Mouse (Mus musculus): ENCODE measurements around the gene Ccdc148. TPM values are rescaled to one million over a fixed set of nuclear protein-coding genes. Genes with fewer than 3 reads are reported as not detected.

Gene Ccdc148
- polyA plus RNA-seq, 1 experiment, result 0.06 TPM

GRCm38 (mm10) chr2:59050245-59050824 is 110.1 kb downstream of the Ccdc148 start:
- H3K27me3 ChIP-seq (ENCODE audit: control insufficient read depth, insufficient read depth, insufficient read length), result no peaks in the 10 kb centered on the region
- no peak overlapping the region for H3K4me3 ChIP-seq
- no peak overlapping the region for H3ac ChIP-seq (ENCODE audit: control insufficient read depth, insufficient read length)
- no peak overlapping the region for H3K4me2 ChIP-seq (ENCODE audit: low read depth)
- H3K79me2 ChIP-seq (ENCODE audit: control insufficient read depth, insufficient read depth), result no peaks in the 10 kb centered on the region
- TF ChIP-seq USF1 (IDR thresholded peaks at IDR 0.05; ENCODE audit: low read depth) (no peak), POLR2AphosphoS2 (IDR thresholded peaks at IDR 0.05; ENCODE audit: insufficient read length, low read depth) (no peak), MYOG (IDR thresholded peaks at IDR 0.05; ENCODE audit: control insufficient read depth in 1 of 3, insufficient read depth in 1 of 3, insufficient read length in 2 of 3, low read depth in 2 of 3) (no peak), MAX (IDR thresholded peaks at IDR 0.05; ENCODE audit: low read depth) (no peak), CEBPB (IDR thresholded peaks at IDR 0.05; ENCODE audit: insufficient read depth, poor library complexity, severe bottlenecking) (no peak), POLR2A (IDR thresholded peaks at IDR 0.05; ENCODE audit: insufficient read length, low read depth) (no peak), TCF12 (IDR thresholded peaks at IDR 0.05; ENCODE audit: insufficient read depth, poor library complexity, severe bottlenecking) (no peak), MYOD1 (IDR thresholded peaks at IDR 0.05; ENCODE audit: control insufficient read depth in 1 of 3, insufficient read length in 2 of 3, low read depth in 2 of 3) (no peak), E2F4 (IDR thresholded peaks at IDR 0.05; ENCODE audit: insufficient read depth) (no peak), TCF3 (IDR thresholded peaks at IDR 0.05; ENCODE audit: insufficient read length, low read depth) (no peak), REST (IDR thresholded peaks at IDR 0.05; ENCODE audit: insufficient read depth, insufficient read length) (no peak)
- no peaks in the 10 kb centered on the region for H3K36me3 ChIP-seq (ENCODE audit: control insufficient read depth, insufficient read depth)

- no peaks in the 10 kb centered on the region for H3K79me2 ChIP-seq (ENCODE audit: control insufficient read depth, insufficient read depth)
Observed at GRCm38 (mm10) chr2:59049686-59050085, 110.8 kb downstream of the Ccdc148 start.

GRCm38 (mm10) chr2:59048775-59049451 is 111.6 kb downstream of the Ccdc148 start:
- TF ChIP-seq E2F4 (IDR thresholded peaks at IDR 0.05; ENCODE audit: insufficient read depth) (no peak), POLR2A (IDR thresholded peaks at IDR 0.05; ENCODE audit: insufficient read length, low read depth) (no peak), USF1 (IDR thresholded peaks at IDR 0.05; ENCODE audit: low read depth) (no peak), REST (IDR thresholded peaks at IDR 0.05; ENCODE audit: insufficient read depth, insufficient read length) (no peak), POLR2AphosphoS2 (IDR thresholded peaks at IDR 0.05; ENCODE audit: insufficient read length, low read depth) (no peak), MAX (IDR thresholded peaks at IDR 0.05; ENCODE audit: low read depth) (no peak), MYOD1 (IDR thresholded peaks at IDR 0.05; ENCODE audit: control insufficient read depth in 1 of 3, insufficient read length in 2 of 3, low read depth in 2 of 3) (no peak), MYOG (IDR thresholded peaks at IDR 0.05; ENCODE audit: control insufficient read depth in 1 of 3, insufficient read depth in 1 of 3, insufficient read length in 2 of 3, low read depth in 2 of 3) (no peak), CEBPB (IDR thresholded peaks at IDR 0.05; ENCODE audit: insufficient read depth, poor library complexity, severe bottlenecking) (no peak)
- Histone ChIP-seq H3K36me3 (ENCODE audit: control insufficient read depth, insufficient read depth) (no peaks in the 10 kb centered on the region), H3ac (ENCODE audit: control insufficient read depth, insufficient read length) (no peak overlapping the region)

More at GRCm38 (mm10) chr2:59049686-59050085, 110.8 kb downstream of the Ccdc148 start:
- Histone ChIP-seq H3K36me3 (ENCODE audit: control insufficient read depth, insufficient read depth) (no peaks in the 10 kb centered on the region), H3K27me3 (ENCODE audit: control insufficient read depth, insufficient read depth, insufficient read length) (no peaks in the 10 kb centered on the region), H3ac (ENCODE audit: control insufficient read depth, insufficient read length) (no peak overlapping the region), H3K4me2 (ENCODE audit: low read depth) (no peak overlapping the region), H3K4me3 (no peak overlapping the region)
- TF ChIP-seq SRF (IDR thresholded peaks at IDR 0.05; ENCODE audit: control insufficient read depth, insufficient read length, low read depth), result no peak
- no peak for TF ChIP-seq MAX (IDR thresholded peaks at IDR 0.05; ENCODE audit: low read depth)
- TF ChIP-seq E2F4 (IDR thresholded peaks at IDR 0.05; ENCODE audit: insufficient read depth), result no peak
- no peak for TF ChIP-seq USF1 (IDR thresholded peaks at IDR 0.05; ENCODE audit: low read depth)
- no peak for TF ChIP-seq TCF12 (IDR thresholded peaks at IDR 0.05; ENCODE audit: insufficient read depth, poor library complexity, severe bottlenecking)
- no peak for TF ChIP-seq POLR2A (IDR thresholded peaks at IDR 0.05; ENCODE audit: insufficient read length, low read depth)
- TF ChIP-seq REST (IDR thresholded peaks at IDR 0.05; ENCODE audit: insufficient read depth, insufficient read length), result no peak
- no peak for TF ChIP-seq TCF3 (IDR thresholded peaks at IDR 0.05; ENCODE audit: insufficient read length, low read depth)
- TF ChIP-seq CEBPB (IDR thresholded peaks at IDR 0.05; ENCODE audit: insufficient read depth, poor library complexity, severe bottlenecking), result no peak
- TF ChIP-seq POLR2AphosphoS2 (IDR thresholded peaks at IDR 0.05; ENCODE audit: insufficient read length, low read depth), result no peak
- TF ChIP-seq MYOD1 (IDR thresholded peaks at IDR 0.05; ENCODE audit: control insufficient read depth in 1 of 3, insufficient read length in 2 of 3, low read depth in 2 of 3), result no peak
- no peak for TF ChIP-seq MYOG (IDR thresholded peaks at IDR 0.05; ENCODE audit: control insufficient read depth in 1 of 3, insufficient read depth in 1 of 3, insufficient read length in 2 of 3, low read depth in 2 of 3)

GRCm38 (mm10) chr2:59043313-59044032 is 117.0 kb downstream of the Ccdc148 start:
- Histone ChIP-seq H3K36me3 (ENCODE audit: control insufficient read depth, insufficient read depth) (no peaks in the 10 kb centered on the region), H3K79me2 (ENCODE audit: control insufficient read depth, insufficient read depth) (no peaks in the 10 kb centered on the region), H3K4me3 (no peak overlapping the region), H3K4me2 (ENCODE audit: low read depth) (no peak overlapping the region), H3ac (ENCODE audit: control insufficient read depth, insufficient read length) (no peak overlapping the region), H3K27me3 (ENCODE audit: control insufficient read depth, insufficient read depth, insufficient read length) (no peaks in the 10 kb centered on the region)
- TF ChIP-seq POLR2AphosphoS2 (IDR thresholded peaks at IDR 0.05; ENCODE audit: insufficient read length, low read depth) (no peak), POLR2A (IDR thresholded peaks at IDR 0.05; ENCODE audit: insufficient read length, low read depth) (no peak), REST (IDR thresholded peaks at IDR 0.05; ENCODE audit: insufficient read depth, insufficient read length) (no peak), MYOD1 (IDR thresholded peaks at IDR 0.05; ENCODE audit: control insufficient read depth in 1 of 3, insufficient read length in 2 of 3, low read depth in 2 of 3) (no peak), CEBPB (IDR thresholded peaks at IDR 0.05; ENCODE audit: insufficient read depth, poor library complexity, severe bottlenecking) (no peak), SRF (IDR thresholded peaks at IDR 0.05; ENCODE audit: control insufficient read depth, insufficient read length, low read depth) (no peak), TCF12 (IDR thresholded peaks at IDR 0.05; ENCODE audit: insufficient read depth, poor library complexity, severe bottlenecking) (no peak), TCF3 (IDR thresholded peaks at IDR 0.05; ENCODE audit: insufficient read length, low read depth) (no peak), MYOG (IDR thresholded peaks at IDR 0.05; ENCODE audit: control insufficient read depth in 1 of 3, insufficient read depth in 1 of 3, insufficient read length in 2 of 3, low read depth in 2 of 3) (no peak), MAX (IDR thresholded peaks at IDR 0.05; ENCODE audit: low read depth) (no peak), USF1 (IDR thresholded peaks at IDR 0.05; ENCODE audit: low read depth) (no peak), E2F4 (IDR thresholded peaks at IDR 0.05; ENCODE audit: insufficient read depth) (no peak)

More at GRCm38 (mm10) chr2:59048775-59049451, 111.6 kb downstream of the Ccdc148 start:
- Histone ChIP-seq H3K4me3 (no peak overlapping the region), H3K79me2 (ENCODE audit: control insufficient read depth, insufficient read depth) (no peaks in the 10 kb centered on the region), H3K27me3 (ENCODE audit: control insufficient read depth, insufficient read depth, insufficient read length) (no peaks in the 10 kb centered on the region), H3K4me2 (ENCODE audit: low read depth) (no peak overlapping the region)

Data from myocyte (in vitro differentiated cells).